Mouse (Mus musculus) neural tube, embryonic 14.5 days (tissue): ENCODE measurements at regions not wholly inside any gene's neighbourhood (a gene's known extent, or its start where the extent isn't known, plus 50 kb on each side); places are given as distances from the start of the nearest gene placed in this dataset.

Experiments used
- ATAC-seq: fragments of 200-750 bp; cut with Nextera tagmentation; 2 replicates; pipeline ENCODE4 v1.8.0; 2017; ENCODE audit warnings: low read depth, mild to moderate bottlenecking, moderate TSS enrichment, moderate library complexity
- H3K27ac ChIP-seq: fragments of 300-500 bp; sonication (generic); 2 replicates; pipeline ENCODE4 v1.5.1; 2014; ENCODE audit warnings: low read depth, mild to moderate bottlenecking, control low read depth, low read length, moderate library complexity, mixed read lengths
- H3K27me3 ChIP-seq: fragments of 300-500 bp; sonication (generic); 2 replicates; pipeline ENCODE4 v1.6.1; 2014; ENCODE audit warnings: low read length; ENCODE audit not compliant: control insufficient read depth, insufficient read depth
- H3K36me3 ChIP-seq: fragments of 300-500 bp; sonication (generic); 2 replicates; pipeline ENCODE4 v1.6.1; 2014; ENCODE audit warnings: low read length, mixed read lengths; ENCODE audit not compliant: control insufficient read depth, insufficient read depth
- H3K4me1 ChIP-seq: fragments of 300-500 bp; sonication (generic); 2 replicates; pipeline ENCODE4 v1.6.1; 2014; ENCODE audit warnings: low read length; ENCODE audit not compliant: control insufficient read depth, insufficient read depth
- H3K4me2 ChIP-seq: fragments of 300-500 bp; sonication (generic); 2 replicates; pipeline ENCODE4 v1.6.1; 2014; ENCODE audit warnings: mild to moderate bottlenecking, low read depth, low read length, control low read depth
- H3K4me3 ChIP-seq: fragments of 300-500 bp; sonication (generic); 2 replicates; pipeline ENCODE4 v1.5.1; 2014; ENCODE audit warnings: low read depth, low read length, control low read depth, mixed read lengths
- H3K9ac ChIP-seq: fragments of 300-500 bp; sonication (generic); replicated peaks from 2 replicates; pipeline ENCODE4 v1.6.1; 2014; ENCODE audit warnings: low read depth, mild to moderate bottlenecking, control low read depth, low read length, mixed read lengths
- H3K9me3 ChIP-seq: fragments of 300-500 bp; sonication (generic); 2 replicates; pipeline ENCODE4 v1.6.1; 2016; ENCODE audit warnings: low read length; ENCODE audit not compliant: control insufficient read depth
- WGBS: fragments of 180-500 bp; shearing (Covaris S2); extraction: QIAGEN DNeasy Blood & Tissue Kit; methylation state at CpG from one replicate; pipeline ENCODE4 v1.1.7; 2014; 5-methylcytosine and 5-hydroxymethylcytosine counted together

DNA sequence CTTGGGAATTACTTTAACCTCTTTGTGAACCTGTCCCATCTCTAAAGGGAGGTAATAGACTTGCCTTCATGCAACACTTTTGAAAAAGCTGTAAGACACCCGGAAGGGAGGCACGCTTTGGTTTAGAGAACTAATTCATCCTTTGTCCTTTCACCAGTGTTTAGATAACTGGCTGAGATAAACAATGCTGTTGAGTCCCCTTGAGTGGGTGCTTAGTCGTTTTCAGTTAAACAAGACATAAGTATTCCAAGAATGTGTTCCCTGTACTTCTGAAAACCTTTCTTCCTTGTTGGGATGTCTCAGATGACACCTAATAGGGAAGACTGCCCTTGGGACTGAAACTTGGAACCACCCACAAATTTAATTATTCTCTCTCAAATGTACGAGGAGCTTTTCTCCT lies 164.7 kb downstream of the Gm19410 start:
- WGBS, result 45% methylated on average over 4 of the region's 4 CpGs
- Histone ChIP-seq H3K36me3 (no peaks in the 10 kb centered on the region), H3K9ac (no peak overlapping the region), H3K9me3 (no peaks in the 10 kb centered on the region), H3K27me3 (no peaks in the 10 kb centered on the region), H3K4me3 (no peak overlapping the region), H3K4me1 (0 out of 2 replicates have a peak, but pooled peaks cover 3% of the 10 kb centered on the region), H3K4me2 (no peak overlapping the region), H3K27ac (no peak overlapping the region)
- ATAC-seq, result no peak

DNA sequence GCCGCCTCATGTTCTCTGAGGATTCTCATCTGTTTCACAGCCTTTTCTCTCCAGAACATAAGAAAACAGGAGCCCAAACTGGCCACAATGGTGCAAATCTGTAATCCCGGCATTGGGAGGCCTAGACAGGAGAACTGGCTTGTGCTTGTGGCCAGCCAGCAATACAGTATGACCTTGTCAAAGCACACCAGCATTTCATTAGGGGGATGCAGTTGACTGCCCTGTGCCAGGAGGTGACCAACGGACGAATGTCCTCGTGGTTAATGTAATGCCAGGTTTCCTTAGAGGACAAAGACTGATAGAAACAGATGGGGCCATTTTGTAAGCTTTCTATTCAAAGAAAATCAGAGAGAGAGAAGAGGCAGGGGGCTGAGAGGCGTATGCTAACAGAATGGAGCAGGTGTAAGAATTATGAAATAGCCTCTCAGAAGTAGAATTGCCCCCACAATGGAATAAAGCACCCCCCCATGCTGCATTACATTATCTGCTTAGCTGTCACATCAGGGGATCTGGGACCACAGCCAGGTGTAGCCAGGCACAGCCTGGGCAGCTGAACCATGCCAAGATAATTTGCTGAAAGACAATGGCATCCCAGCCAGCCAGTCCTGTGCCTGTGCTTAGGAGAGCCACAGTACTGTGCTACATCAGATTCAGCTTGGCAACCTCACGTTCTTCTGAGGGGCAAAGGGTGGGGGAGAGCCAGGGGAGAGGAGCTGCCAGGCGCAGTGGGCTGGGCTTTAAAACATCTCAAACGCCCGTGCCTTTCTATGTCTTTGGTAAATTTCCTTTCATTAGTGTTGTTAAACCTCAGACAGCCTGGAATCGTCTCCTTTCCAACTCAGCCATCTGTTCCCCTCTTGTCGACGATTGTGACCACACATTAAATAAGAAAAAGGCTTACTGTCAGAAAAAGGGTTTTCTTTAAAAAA lies 167.9 kb downstream of the Gm19410 start:
- ATAC-seq, result peak; percentile 99
- H3K27ac ChIP-seq, result peak overlapping the region; percentile 82

DNA sequence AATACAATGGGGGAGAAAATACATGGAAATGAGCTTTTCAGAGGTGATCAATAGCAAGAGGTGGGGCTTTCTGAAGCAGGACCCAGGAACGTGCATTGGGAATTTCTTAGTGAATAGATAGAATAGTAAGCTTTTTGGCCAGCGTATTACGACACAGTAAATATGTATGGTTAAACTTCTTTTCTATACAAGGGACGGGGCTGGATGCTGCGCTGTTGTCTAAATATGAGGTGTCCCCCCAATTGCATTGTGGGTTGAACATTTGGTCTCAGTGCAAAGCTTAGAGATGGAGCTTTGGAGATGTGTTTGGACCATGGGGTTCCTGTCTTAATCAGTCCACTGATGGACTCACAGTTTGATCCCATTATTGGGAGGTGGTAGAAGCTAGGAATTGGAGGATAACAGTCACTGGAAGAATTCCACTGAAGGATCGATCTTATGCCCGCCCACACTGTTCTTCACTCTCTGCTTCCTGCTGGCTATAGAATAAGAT lies 168.6 kb downstream of the Gm19410 start:
- WGBS, result 59% methylated on average over 7 of the region's 7 CpGs

More for the DNA sequence above, 167.9 kb downstream of the Gm19410 start:
- 0 out of 2 replicates have a peak, but pooled peaks cover 3% of the 10 kb centered on the region for H3K4me1 ChIP-seq
- no peak overlapping the region for H3K4me2 ChIP-seq
- H3K27me3 ChIP-seq, result no peaks in the 10 kb centered on the region
- no peaks in the 10 kb centered on the region for H3K9me3 ChIP-seq
- no peak overlapping the region for H3K4me3 ChIP-seq
- no peak overlapping the region for H3K9ac ChIP-seq
- no peaks in the 10 kb centered on the region for H3K36me3 ChIP-seq
- 25% methylated on average over 13 of the region's 13 CpGs for WGBS

GRCm38 (mm10) chr8:35935034-35935433 lies 169.4 kb downstream of the Gm19410 start:
- Histone ChIP-seq H3K9me3 (no peaks in the 10 kb centered on the region), H3K36me3 (no peaks in the 10 kb centered on the region), H3K4me3 (no peak overlapping the region), H3K9ac (no peak overlapping the region), H3K27me3 (no peaks in the 10 kb centered on the region), H3K4me1 (0 out of 2 replicates have a peak, but pooled peaks cover 3% of the 10 kb centered on the region), H3K27ac (no peak overlapping the region), H3K4me2 (no peak overlapping the region)
- no peak for ATAC-seq
- 85% methylated on average over 1 of the region's 1 CpGs for WGBS

More for the DNA sequence above, 168.6 kb downstream of the Gm19410 start:
- Histone ChIP-seq H3K4me2 (no peak overlapping the region), H3K4me1 (0 out of 2 replicates have a peak, but pooled peaks cover 3% of the 10 kb centered on the region), H3K9ac (no peak overlapping the region), H3K4me3 (no peak overlapping the region), H3K27me3 (no peaks in the 10 kb centered on the region), H3K36me3 (no peaks in the 10 kb centered on the region), H3K9me3 (no peaks in the 10 kb centered on the region), H3K27ac (peak overlapping the region; percentile 82)
- peak; percentile 25 for ATAC-seq

DNA sequence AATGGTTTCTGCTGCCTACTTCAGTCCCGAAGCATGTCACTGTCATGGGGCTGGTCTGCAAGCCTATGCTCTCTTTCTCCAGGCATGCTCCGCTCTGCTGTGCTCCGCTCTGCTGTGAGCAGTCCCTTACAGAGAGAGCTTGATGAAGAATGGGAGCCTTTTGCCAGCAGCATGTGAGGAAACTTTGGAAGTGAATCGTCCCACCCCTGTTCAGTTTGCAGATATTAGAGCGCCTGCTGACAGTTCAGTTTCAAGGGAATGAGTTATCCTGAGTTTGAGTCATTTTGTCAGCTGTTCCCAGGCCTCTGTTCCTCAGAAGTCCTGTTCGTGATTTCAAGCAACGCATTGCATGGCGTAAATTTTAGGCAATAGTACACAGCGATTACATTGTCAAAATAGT lies 173.6 kb downstream of the Gm19410 start:
- Histone ChIP-seq H3K4me2 (no peak overlapping the region), H3K9me3 (no peaks in the 10 kb centered on the region), H3K9ac (no peak overlapping the region), H3K4me3 (no peak overlapping the region), H3K4me1 (no peaks in the 10 kb centered on the region), H3K27me3 (no peaks in the 10 kb centered on the region), H3K36me3 (no peaks in the 10 kb centered on the region), H3K27ac (no peak overlapping the region)
- 91% methylated on average over 9 of the region's 9 CpGs for WGBS
- no peak for ATAC-seq

- Histone ChIP-seq H3K27ac (no peak overlapping the region), H3K9me3 (no peaks in the 10 kb centered on the region), H3K4me3 (no peak overlapping the region), H3K27me3 (no peaks in the 10 kb centered on the region), H3K4me1 (no peaks in the 10 kb centered on the region), H3K4me2 (no peak overlapping the region), H3K36me3 (no peaks in the 10 kb centered on the region), H3K9ac (no peak overlapping the region)
- no peak for ATAC-seq
- WGBS, result 95% methylated on average over 6 of the region's 6 CpGs
These were observed 176.9 kb downstream of the Gm19410 start for GRCm38 (mm10) chr8:35942515-35942914.

DNA sequence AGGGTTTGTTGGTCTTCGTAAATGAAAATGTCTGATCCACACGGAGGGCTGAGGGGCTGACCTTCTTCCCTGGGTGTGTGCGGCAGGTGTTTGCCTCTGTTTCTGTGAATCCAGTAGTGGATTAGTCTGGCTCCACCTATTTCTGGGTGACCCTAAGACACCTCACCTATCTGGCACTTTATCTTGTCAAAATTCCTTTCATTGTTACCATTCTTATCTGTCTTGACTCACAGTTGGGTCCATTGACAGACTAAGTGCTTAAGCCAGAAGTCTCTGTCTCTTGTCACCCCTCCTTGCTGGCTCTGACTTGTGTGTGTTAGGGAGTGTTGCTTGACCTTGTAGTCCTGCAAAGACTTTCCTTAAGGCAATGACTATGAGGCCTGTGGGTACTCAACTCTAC lies 178.1 kb downstream of the Gm19410 start:
- no peak overlapping the region for H3K4me3 ChIP-seq
- no peak overlapping the region for H3K9ac ChIP-seq
- no peak for ATAC-seq
- no peaks in the 10 kb centered on the region for H3K4me1 ChIP-seq
- WGBS, result 88% methylated on average over 3 of the region's 3 CpGs
- H3K27me3 ChIP-seq, result no peaks in the 10 kb centered on the region
- no peak overlapping the region for H3K27ac ChIP-seq
- no peak overlapping the region for H3K4me2 ChIP-seq
- H3K36me3 ChIP-seq, result no peaks in the 10 kb centered on the region
- no peaks in the 10 kb centered on the region for H3K9me3 ChIP-seq

GRCm38 (mm10) chr8:35944461-35944860 lies 178.9 kb downstream of the Gm19410 start:
- no peaks in the 10 kb centered on the region for H3K9me3 ChIP-seq
- H3K4me3 ChIP-seq, result no peak overlapping the region
- no peak for ATAC-seq
- no peak overlapping the region for H3K9ac ChIP-seq
- WGBS, result 89% methylated on average over 4 of the region's 4 CpGs
- H3K36me3 ChIP-seq, result no peaks in the 10 kb centered on the region
- no peaks in the 10 kb centered on the region for H3K4me1 ChIP-seq
- H3K27me3 ChIP-seq, result no peaks in the 10 kb centered on the region
- H3K4me2 ChIP-seq, result no peak overlapping the region
- H3K27ac ChIP-seq, result no peak overlapping the region

- no peak overlapping the region for H3K27ac ChIP-seq
- H3K9me3 ChIP-seq, result no peaks in the 10 kb centered on the region
- H3K27me3 ChIP-seq, result no peaks in the 10 kb centered on the region
- no peak overlapping the region for H3K9ac ChIP-seq
- H3K4me1 ChIP-seq, result no peaks in the 10 kb centered on the region
- H3K36me3 ChIP-seq, result no peaks in the 10 kb centered on the region
- no peak overlapping the region for H3K4me2 ChIP-seq
- 72% methylated on average over 1 of the region's 1 CpGs for WGBS
- no peak for ATAC-seq
- H3K4me3 ChIP-seq, result no peak overlapping the region
These were observed 180.9 kb downstream of the Gm19410 start for GRCm38 (mm10) chr8:35946539-35946940.
